Mouse (Mus musculus): Measurements from ENCODE around the gene Adcy3. TPM values are rescaled to one million over a fixed set of nuclear protein-coding genes. Genes with fewer than 3 reads are reported as not detected.
"Not testable (repeated sequence)": the region's sequence is repeated elsewhere in the genome, so short reads cannot be mapped to it uniquely, and the experiment has no call there.

Adcy3 gene
- polyA plus RNA-seq, 1 experiment from 2014 or later = 10.2 TPM

- peak overlapping the region; percentile 64; the same call in 1 of the 2 replicates for H3K27ac ChIP-seq
- H3K4me3 ChIP-seq = no peak overlapping the region
- no peaks in the 10 kb centered on the region for H3K9me3 ChIP-seq (replicated peaks)
- H3K9ac ChIP-seq = no peak overlapping the region
- peaks cover 78% of the 10 kb centered on the region for H3K36me3 ChIP-seq
- no peak overlapping the region for H3K4me2 ChIP-seq (replicated peaks)
- H3K4me1 ChIP-seq = no peaks in the 10 kb centered on the region
- no peaks in the 10 kb centered on the region for H3K27me3 ChIP-seq
- ATAC-seq (ENCODE audit: low FRiP score) = no peak
- 59% methylated on average over 8 of the region's 8 CpGs for WGBS
Observed at GRCm38 (mm10) chr12:4212908-4213307, 80.0 kb downstream of the Adcy3 start.

DNA sequence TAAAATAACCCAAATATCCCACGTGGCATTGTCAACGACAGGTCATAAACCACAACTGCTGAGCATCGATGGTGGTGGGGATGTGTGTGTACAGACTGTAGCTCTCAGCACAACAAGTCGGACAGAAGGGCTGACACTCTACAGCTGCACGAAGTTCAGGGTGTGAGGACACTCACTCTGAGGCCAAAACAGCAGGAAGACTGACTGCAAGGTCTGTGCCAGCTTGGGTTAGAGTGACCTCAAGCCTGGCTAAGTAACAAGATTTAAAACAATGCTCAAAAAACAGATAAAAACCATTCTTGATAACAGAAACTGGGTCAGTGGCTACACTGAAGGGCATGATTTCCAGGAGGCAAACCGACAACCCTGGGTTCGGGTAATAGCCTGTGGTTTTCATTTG is 97.3 kb downstream of the Adcy3 start:
- 95% methylated on average over 7 of the region's 7 CpGs for WGBS
- Histone ChIP-seq H3K9ac (no peak overlapping the region), H3K9me3 (replicated peaks) (no peaks in the 10 kb centered on the region), H3K27me3 (no peaks in the 10 kb centered on the region), H3K4me2 (replicated peaks) (no peak overlapping the region), H3K4me1 (peaks cover 11% of the 10 kb centered on the region), H3K4me3 (no peak overlapping the region), H3K36me3 (peaks cover 35% of the 10 kb centered on the region), H3K27ac (no peak overlapping the region)
- no peak for ATAC-seq (ENCODE audit: low FRiP score)

DNA sequence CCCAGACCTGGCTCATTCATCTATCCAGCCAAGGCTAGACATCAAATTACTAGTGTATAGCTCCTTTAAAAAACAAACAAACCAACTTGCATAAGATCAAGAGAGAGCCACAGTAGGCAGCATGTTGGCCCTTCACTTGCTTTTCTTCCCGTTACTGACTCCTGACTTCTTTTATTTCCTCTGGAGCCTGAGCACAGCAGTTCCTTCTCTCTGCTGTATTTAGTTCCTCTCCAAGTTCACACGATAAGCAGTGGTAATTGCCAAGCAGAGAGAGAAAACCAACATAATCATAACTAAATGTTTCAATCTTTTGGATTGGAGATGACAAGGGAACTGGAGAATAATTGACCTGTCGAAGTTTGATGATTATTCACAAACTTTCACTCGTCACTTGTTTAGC is 99.9 kb downstream of the Adcy3 start:
- Histone ChIP-seq H3K4me3 (peak overlapping the region; percentile 71; the same call in 1 of the 2 replicates), H3K27me3 (no peaks in the 10 kb centered on the region), H3K4me1 (peaks cover 11% of the 10 kb centered on the region), H3K4me2 (replicated peaks) (peak overlapping the region; percentile 67), H3K9me3 (replicated peaks) (no peaks in the 10 kb centered on the region), H3K9ac (no peak overlapping the region), H3K36me3 (peaks cover 10% of the 10 kb centered on the region), H3K27ac (no peak overlapping the region)
- ATAC-seq (ENCODE audit: low FRiP score) = no peak
- WGBS = 63% methylated on average over 4 of the region's 4 CpGs

DNA sequence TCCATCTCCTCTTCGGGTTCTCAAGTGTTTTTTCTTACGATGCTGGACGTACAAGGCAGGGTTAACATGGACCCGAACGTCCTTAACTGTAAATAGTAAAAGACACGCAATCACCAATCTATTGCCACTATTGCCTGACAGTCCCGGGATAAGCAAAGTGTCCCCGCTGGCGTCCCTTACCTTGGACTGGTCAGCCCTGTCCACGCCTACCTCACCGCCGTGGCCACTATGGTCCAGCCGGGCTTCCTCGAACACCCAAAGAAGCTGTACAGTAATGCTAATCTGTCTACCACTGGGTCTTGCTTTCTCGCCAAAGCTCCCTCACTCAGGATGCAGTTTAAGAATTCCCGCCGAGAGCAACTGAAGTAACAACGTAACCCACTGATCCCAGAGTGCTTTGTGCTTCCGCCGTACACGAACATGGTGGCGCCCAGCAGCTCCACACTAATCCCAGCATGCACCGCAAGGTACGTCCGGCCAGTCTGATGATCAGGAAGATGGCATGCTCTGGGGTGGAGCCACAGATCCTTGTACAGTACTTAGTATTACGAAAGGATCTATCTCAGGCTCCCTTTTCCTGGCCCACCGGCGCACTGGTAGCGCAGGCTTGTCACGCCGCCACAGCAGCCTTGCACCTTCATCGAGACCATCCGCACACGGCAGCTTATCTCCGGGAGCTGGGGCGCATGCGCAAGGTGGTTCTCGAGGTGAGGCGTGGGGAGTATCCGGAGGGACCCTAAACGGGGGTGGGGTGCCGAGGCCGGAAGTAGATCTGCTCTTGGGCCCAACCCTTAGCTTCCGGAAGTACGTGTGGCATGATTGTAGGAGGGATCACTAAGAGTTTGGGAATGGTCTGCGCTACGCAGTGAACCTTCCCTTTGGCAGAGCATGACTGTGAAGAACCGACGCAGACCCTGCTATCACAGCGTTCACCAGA is 100.9 kb downstream of the Adcy3 start, which contains the start of the genes Ptrhd1 and Cenpo:
TSS of gene Ptrhd1 (plus strand) at position 456 of the 937 bp plus-strand sequence.
TSS of gene Cenpo (minus strand) at position 723 of the 937 bp plus-strand sequence.
- under 1% methylated on average over 50 of the region's 50 CpGs for WGBS
- H3K4me3 ChIP-seq = peak within 1 kb of the TSS; percentile 71
- no peaks in the 10 kb centered on the region for H3K27me3 ChIP-seq
- no peaks in the 10 kb centered on the region for H3K9me3 ChIP-seq (replicated peaks)
- peak; percentile 99 for ATAC-seq (ENCODE audit: low FRiP score)
- H3K36me3 ChIP-seq = peaks cover 12% of the 10 kb centered on the region
- peak within 1 kb of the TSS; percentile 95 for H3K27ac ChIP-seq
- peaks cover 11% of the 10 kb centered on the region for H3K4me1 ChIP-seq
- H3K9ac ChIP-seq = peak within 1 kb of the TSS; percentile 71
- H3K4me2 ChIP-seq (replicated peaks) = peak within 1 kb of the TSS; percentile 67

GRCm38 (mm10) chr12:4237481-4237880 is 104.6 kb downstream of the Adcy3 start:
- Histone ChIP-seq H3K4me1 (peaks cover 9% of the 10 kb centered on the region), H3K4me3 (no peak overlapping the region), H3K27me3 (no peaks in the 10 kb centered on the region), H3K36me3 (0 out of 2 replicates have a peak, but pooled peaks cover 8% of the 10 kb centered on the region), H3K9me3 (replicated peaks) (no peaks in the 10 kb centered on the region), H3K4me2 (replicated peaks) (no peak overlapping the region), H3K27ac (no peak overlapping the region), H3K9ac (no peak overlapping the region)
- 95% methylated on average over 15 of the region's 15 CpGs for WGBS
- ATAC-seq (ENCODE audit: low FRiP score) = no peak

DNA sequence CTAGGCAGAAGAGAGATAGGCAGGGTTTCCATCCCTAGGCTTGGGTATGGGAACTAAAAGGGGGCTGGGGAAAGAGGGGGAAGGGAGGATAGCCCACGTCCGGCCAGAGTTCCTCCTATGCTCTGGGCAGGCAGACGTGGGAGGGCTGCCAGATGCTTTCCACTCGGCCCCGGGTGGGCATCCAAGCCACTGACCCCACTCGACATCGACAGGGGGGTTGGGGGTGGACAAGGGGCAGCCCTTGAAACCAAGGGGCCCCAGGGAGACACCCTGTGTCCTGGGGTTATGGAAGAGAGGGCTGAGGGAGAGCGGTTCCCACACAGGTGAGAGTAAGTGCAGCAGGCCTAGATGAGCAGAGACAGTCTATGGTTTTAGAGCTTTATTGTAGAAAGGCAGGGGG is 107.4 kb downstream of the Adcy3 start:
- H3K4me1 ChIP-seq; H3K9ac ChIP-seq; H3K9me3 ChIP-seq (replicated peaks); H3K27ac ChIP-seq; H3K4me2 ChIP-seq (replicated peaks); H3K36me3 ChIP-seq; H3K4me3 ChIP-seq; H3K27me3 ChIP-seq; ATAC-seq (ENCODE audit: low FRiP score): not testable (repeated sequence)
- 84% methylated on average over 8 of the region's 8 CpGs for whole genome bisulfite sequencing

DNA sequence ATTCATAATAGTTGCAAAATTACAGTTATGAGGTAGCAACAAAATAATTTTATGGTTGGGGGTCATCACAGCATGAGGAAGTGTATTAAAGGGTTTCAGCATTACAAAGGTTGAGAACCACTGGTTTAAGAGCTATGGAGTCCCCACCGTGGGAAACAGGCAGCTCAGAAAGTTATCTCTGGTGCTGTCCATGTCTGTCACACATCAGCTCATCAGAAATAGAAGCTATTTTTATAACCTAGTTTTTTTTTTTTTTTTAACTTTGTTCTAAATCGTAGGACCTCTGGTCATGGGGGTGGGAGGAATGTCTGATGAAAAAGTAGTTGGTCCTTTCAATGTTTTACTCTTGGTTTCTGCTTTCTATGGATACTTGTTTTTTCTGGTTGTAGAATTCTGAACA is 110.9 kb downstream of the Adcy3 start:
- Histone ChIP-seq H3K27ac (no peak overlapping the region), H3K27me3 (no peaks in the 10 kb centered on the region), H3K9ac (no peak overlapping the region), H3K4me1 (no peaks in the 10 kb centered on the region), H3K4me3 (no peak overlapping the region), H3K9me3 (replicated peaks) (no peaks in the 10 kb centered on the region), H3K4me2 (replicated peaks) (no peak overlapping the region), H3K36me3 (peaks cover 8% of the 10 kb centered on the region)
- 86% methylated on average over 2 of the region's 2 CpGs for WGBS
- ATAC-seq (ENCODE audit: low FRiP score) = no peak

GRCm38 (mm10) chr12:4245742-4246141 is 112.8 kb downstream of the Adcy3 start:
- no peak for ATAC-seq (ENCODE audit: low FRiP score)
- no peak overlapping the region for H3K27ac ChIP-seq
- peaks cover 8% of the 10 kb centered on the region for H3K36me3 ChIP-seq
- no peak overlapping the region for H3K4me2 ChIP-seq (replicated peaks)
- no peak overlapping the region for H3K9ac ChIP-seq
- WGBS = 84% methylated on average over 10 of the region's 10 CpGs
- no peaks in the 10 kb centered on the region for H3K27me3 ChIP-seq
- H3K4me1 ChIP-seq = no peaks in the 10 kb centered on the region
- H3K9me3 ChIP-seq (replicated peaks) = no peaks in the 10 kb centered on the region
- H3K4me3 ChIP-seq = no peak overlapping the region

- WGBS = 90% methylated on average over 6 of the region's 6 CpGs
- Histone ChIP-seq H3K4me3 (no peak overlapping the region), H3K9ac (no peak overlapping the region), H3K4me1 (no peaks in the 10 kb centered on the region), H3K9me3 (replicated peaks) (no peaks in the 10 kb centered on the region), H3K27me3 (no peaks in the 10 kb centered on the region), H3K27ac (no peak overlapping the region), H3K4me2 (replicated peaks) (no peak overlapping the region), H3K36me3 (peaks cover 24% of the 10 kb centered on the region)
- ATAC-seq (ENCODE audit: low FRiP score) = no peak
Observed at GRCm38 (mm10) chr12:4249786-4250185, 116.9 kb downstream of the Adcy3 start.

DNA sequence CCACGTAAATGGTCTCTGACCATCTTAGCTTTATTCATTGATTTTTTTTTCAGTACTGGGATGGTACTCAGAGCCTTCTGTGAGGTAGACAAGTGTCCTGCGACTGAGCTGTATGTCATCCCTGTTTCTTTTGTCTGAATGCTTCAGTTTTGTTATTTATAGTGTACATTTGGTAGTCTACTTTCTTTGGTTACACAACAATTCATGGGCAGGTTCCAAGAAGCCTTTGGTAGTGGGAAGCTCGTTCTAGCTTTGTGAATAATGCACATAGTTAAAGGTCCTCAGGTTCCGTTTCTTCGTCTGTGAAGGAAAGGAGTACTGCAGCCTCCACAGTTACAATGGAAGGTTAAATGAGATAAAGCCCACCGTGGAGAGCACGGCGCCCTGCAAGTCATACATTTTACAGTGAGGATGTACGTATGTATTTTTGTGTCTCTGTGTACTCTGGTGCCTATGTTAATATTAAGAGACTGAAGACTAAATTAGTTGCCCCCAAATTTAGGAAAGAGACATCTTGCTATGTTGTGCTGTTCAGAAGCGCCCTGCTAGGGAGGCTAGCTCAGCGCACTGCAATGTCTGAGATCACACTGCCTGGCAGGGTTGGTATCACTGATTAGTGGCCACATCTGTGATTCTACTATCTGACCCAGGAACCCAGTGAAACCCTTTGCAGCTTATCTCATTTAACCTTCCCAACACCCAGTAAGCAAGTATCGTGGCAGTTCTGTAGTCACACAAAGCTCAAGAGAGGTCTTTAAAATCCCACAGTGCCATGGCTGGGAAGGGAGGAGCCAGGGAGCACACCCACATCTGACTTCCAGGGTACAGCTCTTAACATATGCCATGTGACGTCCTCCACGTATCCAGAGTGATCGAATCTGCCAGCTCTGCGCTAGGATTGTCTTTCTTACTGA is 120.1 kb downstream of the Adcy3 start:
- Histone ChIP-seq H3K4me1 (no peaks in the 10 kb centered on the region), H3K4me3 (no peak overlapping the region), H3K36me3 (peaks cover 26% of the 10 kb centered on the region), H3K4me2 (replicated peaks) (no peak overlapping the region), H3K9me3 (replicated peaks) (no peaks in the 10 kb centered on the region), H3K27me3 (no peaks in the 10 kb centered on the region), H3K27ac (no peak overlapping the region), H3K9ac (no peak overlapping the region)
- WGBS = 89% methylated on average over 16 of the region's 16 CpGs
- no peak for ATAC-seq (ENCODE audit: low FRiP score)
